Mouse (Mus musculus) CD4-positive, CD25-positive, alpha-beta regulatory T cell (primary cell): Measurements from ENCODE around the gene H2al1f. TPM values are rescaled to one million over a fixed set of nuclear protein-coding genes. Genes with fewer than 3 reads are reported as not detected.

Source experiments
- polyA plus RNA-seq: library from polyadenylated mRNA; unstranded; fragments of 100-300 nt; shearing (Covaris generic); gene quantifications from one replicate; pipeline ENCODE4 v1.2.1, GENCODE M21; 2017

Gene H2al1f
- not detected for polyA plus RNA-seq

GRCm38 (mm10) chrX:11314858-11315257, at the start of gene H2al1f:
H2al1f (plus strand) TSS chrX:11315158.

GRCm38 (mm10) chrX:11298957-11299356, 16.0 kb upstream of the H2al1f start, which contains the start of gene H2al1a:
H2al1a (plus strand) TSS chrX:11299257.

GRCm38 (mm10) chrX:11302132-11302531, 12.8 kb upstream of the H2al1f start, which contains the start of gene H2al1b:
H2al1b (plus strand) TSS chrX:11302432.

GRCm38 (mm10) chrX:11305355-11305754, 9.6 kb upstream of the H2al1f start, which contains the start of gene H2al1c:
H2al1c (plus strand) TSS chrX:11305655.

GRCm38 (mm10) chrX:11308524-11308923, 6.4 kb upstream of the H2al1f start, which contains the start of gene H2al1d:
H2al1d (plus strand) TSS chrX:11308824.

GRCm38 (mm10) chrX:11311634-11312033, 3.3 kb upstream of the H2al1f start, which contains the start of gene H2al1e:
H2al1e (plus strand) TSS chrX:11311934.

GRCm38 (mm10) chrX:11317956-11318355, 3.0 kb downstream of the H2al1f start, which contains the start of gene H2al1g:
H2al1g (plus strand) TSS chrX:11318256.

GRCm38 (mm10) chrX:11321192-11321591, 6.2 kb downstream of the H2al1f start, which contains the start of gene H2al1h:
H2al1h (plus strand) TSS chrX:11321492.

GRCm38 (mm10) chrX:11324359-11324758, 9.4 kb downstream of the H2al1f start, which contains the start of gene H2al1i:
H2al1i (plus strand) TSS chrX:11324659.

GRCm38 (mm10) chrX:11327522-11327921, 12.6 kb downstream of the H2al1f start, which contains the start of gene H2al1j:
H2al1j (plus strand) TSS chrX:11327822.

Other genes starting within 250 kb of the H2al1f start
- not detected for gene H2al1a, start 15.9 kb upstream of the H2al1f start, polyA plus RNA-seq
- gene H2al1b, start 12.7 kb upstream of the H2al1f start, polyA plus RNA-seq, result not detected
- gene H2al1c, start 9.5 kb upstream of the H2al1f start, polyA plus RNA-seq, result not detected
- gene H2al1d, start 6.3 kb upstream of the H2al1f start, polyA plus RNA-seq, result not detected
- gene H2al1e, start 3.2 kb upstream of the H2al1f start, polyA plus RNA-seq, result not detected
- gene H2al1g, start 3.1 kb downstream of the H2al1f start, polyA plus RNA-seq, result not detected
- gene H2al1h, start 6.3 kb downstream of the H2al1f start, polyA plus RNA-seq, result not detected
- not detected for gene H2al1i, start 9.5 kb downstream of the H2al1f start, polyA plus RNA-seq
- gene H2al1j, start 12.7 kb downstream of the H2al1f start, polyA plus RNA-seq, result not detected